Mouse (Mus musculus) MEL (cell line): ENCODE results near the gene Gm11084. TPM values are rescaled to one million over a fixed set of nuclear protein-coding genes. Genes with fewer than 3 reads are reported as not detected.

Experiments used
- DNase-seq: peaks from one replicate; pipeline ENCODE4 v3.0.0; 2011; ENCODE audit warnings: low read depth, low spot score
- H3K27ac ChIP-seq: 2 replicates; pipeline ENCODE4 v1.5.1; 2012; ENCODE audit warnings: low read depth, mild to moderate bottlenecking, control low read depth, low read length, moderate library complexity; ENCODE audit not compliant: control insufficient read depth
- H3K27me3 ChIP-seq, 2 experiments: fragments of 150-350 bp in 1 of 2; sonication (generic) in 1 of 2; 2 replicates each; pipeline ENCODE4 v1.6.1; 2012; ENCODE audit warnings: low read length in 2 of 2, mild to moderate bottlenecking in 2 of 2, improper control_type of control experiment in 1 of 2, moderate library complexity in 1 of 2; ENCODE audit not compliant: insufficient read depth in 2 of 2, control insufficient read depth in 1 of 2
- H3K36me3 ChIP-seq, 2 experiments: 2 replicates each; pipeline ENCODE4 v1.6.1; 2012 to 2014; ENCODE audit warnings: low read length in 2 of 2, improper control_type of control experiment in 1 of 2, inconsistent platforms in 1 of 2, mild to moderate bottlenecking in 1 of 2; ENCODE audit not compliant: insufficient read depth in 2 of 2, control insufficient read depth in 1 of 2
- H3K4me1 ChIP-seq, 2 experiments: fragments of 150-350 bp in 1 of 2; sonication (generic) in 1 of 2; 2 replicates each; pipeline ENCODE4 v1.6.1; 2012; ENCODE audit warnings: low read length in 2 of 2, improper control_type of control experiment in 1 of 2, mild to moderate bottlenecking in 1 of 2; ENCODE audit not compliant: insufficient read depth in 2 of 2, control insufficient read depth in 1 of 2
- H3K4me3 ChIP-seq, 2 experiments: fragments of 150-350 bp in 1 of 2; sonication (generic) in 1 of 2; 2 replicates each; pipeline ENCODE4 v1.5.1; 2012; ENCODE audit warnings: low read depth in 2 of 2, low read length in 2 of 2, mild to moderate bottlenecking in 2 of 2, moderate library complexity in 2 of 2, control low read depth in 1 of 2, improper control_type of control experiment in 1 of 2; ENCODE audit not compliant: control insufficient read depth in 1 of 2, insufficient read depth in 1 of 2
- H3K79me2 ChIP-seq: 2 replicates; pipeline ENCODE4 v1.6.1; 2012; ENCODE audit warnings: mild to moderate bottlenecking, low read length, moderate library complexity; ENCODE audit not compliant: control insufficient read depth, poor library complexity, insufficient read depth
- H3K9ac ChIP-seq: 2 replicates; pipeline ENCODE4 v1.6.1; 2012; ENCODE audit warnings: low read depth, mild to moderate bottlenecking, control low read depth, low read length, moderate library complexity; ENCODE audit not compliant: control insufficient read depth, poor library complexity, severe bottlenecking
- H3K9me3 ChIP-seq: fragments of 150-350 bp; sonication (generic); replicated peaks from 2 replicates; pipeline ENCODE4 v1.6.1; 2012; ENCODE audit warnings: mild to moderate bottlenecking, low read length, improper control_type of control experiment, moderate library complexity; ENCODE audit not compliant: insufficient read depth
- BHLHE40 ChIP-seq: IDR thresholded peaks from 2 replicates; pipeline ENCODE4 v1.6.1; 2012; ENCODE audit warnings: low read depth, mild to moderate bottlenecking, inconsistent platforms, low read length, improper control_type of control experiment, borderline replicate concordance
- CHD1 ChIP-seq: IDR thresholded peaks from 2 replicates; pipeline ENCODE4 v1.6.1; 2012; ENCODE audit warnings: low read depth, mild to moderate bottlenecking, inconsistent platforms, low read length, improper control_type of control experiment
- ELF1 ChIP-seq: IDR thresholded peaks from 2 replicates; pipeline ENCODE4 v1.6.1; 2014; ENCODE audit warnings: low read depth, mild to moderate bottlenecking, inconsistent platforms, low read length, improper control_type of control experiment, moderate library complexity
- EP300 ChIP-seq, 2 experiments: IDR thresholded peaks; 2 replicates each; pipeline ENCODE4 v1.6.1; 2011; ENCODE audit warnings: improper control_type of control experiment in 2 of 2, low read length in 2 of 2, low read depth in 1 of 2, mild to moderate bottlenecking in 1 of 2
- ETS1 ChIP-seq: IDR thresholded peaks from 2 replicates; pipeline ENCODE4 v1.6.1; 2012; ENCODE audit warnings: low read depth, mild to moderate bottlenecking, inconsistent platforms, low read length, improper control_type of control experiment, moderate library complexity
- GATA1 ChIP-seq: IDR thresholded peaks from 2 replicates; pipeline ENCODE4 v1.6.1; 2011; ENCODE audit warnings: low read depth, low read length, improper control_type of control experiment
- HCFC1 ChIP-seq: IDR thresholded peaks from 2 replicates; pipeline ENCODE4 v1.6.1; 2012; ENCODE audit warnings: low read depth, mild to moderate bottlenecking, inconsistent platforms, low read length, improper control_type of control experiment, moderate library complexity
- MAX ChIP-seq: IDR thresholded peaks from 2 replicates; pipeline ENCODE4 v1.6.1; 2011; ENCODE audit warnings: low read length, improper control_type of control experiment
- MEF2A ChIP-seq: IDR thresholded peaks from 2 replicates; pipeline ENCODE4 v1.6.1; 2014; ENCODE audit warnings: low read depth, mild to moderate bottlenecking, inconsistent platforms, low read length, improper control_type of control experiment; ENCODE audit not compliant: poor library complexity, insufficient replicate concordance, severe bottlenecking; ENCODE audit errors: extremely low read depth
- MXI1 ChIP-seq: IDR thresholded peaks from 2 replicates; pipeline ENCODE4 v1.6.1; 2011; ENCODE audit warnings: mild to moderate bottlenecking, low read depth, low read length, improper control_type of control experiment
- MYC ChIP-seq: IDR thresholded peaks from 2 replicates; pipeline ENCODE4 v1.6.1; 2011; ENCODE audit warnings: low read depth, mild to moderate bottlenecking, low read length, improper control_type of control experiment, moderate library complexity
- NELFE ChIP-seq: IDR thresholded peaks from 2 replicates; pipeline ENCODE4 v1.6.1; 2011; ENCODE audit warnings: low read depth, low read length, improper control_type of control experiment
- NRF1 ChIP-seq: IDR thresholded peaks from 2 replicates; pipeline ENCODE4 v1.6.1; 2014; ENCODE audit warnings: low read depth, mild to moderate bottlenecking, inconsistent platforms, low read length, improper control_type of control experiment, moderate library complexity; ENCODE audit not compliant: poor library complexity, insufficient read depth, severe bottlenecking
- POLR2A ChIP-seq, 2 experiments: IDR thresholded peaks; 2 replicates each; pipeline ENCODE4 v1.6.1; 2011 to 2012; ENCODE audit warnings: low read length in 2 of 2, mild to moderate bottlenecking in 2 of 2, control low read depth in 1 of 2, improper control_type of control experiment in 1 of 2, low read depth in 1 of 2, moderate library complexity in 1 of 2; ENCODE audit not compliant: control insufficient read depth in 1 of 2, insufficient read depth in 1 of 2, poor library complexity in 1 of 2
- POLR2AphosphoS2 ChIP-seq: IDR thresholded peaks from 2 replicates; pipeline ENCODE4 v1.6.1; 2011; ENCODE audit warnings: low read length, improper control_type of control experiment
- RCOR1 ChIP-seq: IDR thresholded peaks from 2 replicates; pipeline ENCODE4 v1.6.1; 2012; ENCODE audit warnings: low read depth, mild to moderate bottlenecking, inconsistent platforms, low read length, improper control_type of control experiment
- SIN3A ChIP-seq: IDR thresholded peaks from 2 replicates; pipeline ENCODE4 v1.6.1; 2012; ENCODE audit warnings: low read length, improper control_type of control experiment, inconsistent platforms
- TAL1 ChIP-seq: IDR thresholded peaks from 2 replicates; pipeline ENCODE4 v1.6.1; 2012; ENCODE audit warnings: mild to moderate bottlenecking, inconsistent platforms, low read length, moderate library complexity, mixed read lengths
- TBP ChIP-seq: IDR thresholded peaks from 2 replicates; pipeline ENCODE4 v1.8.0; 2011; ENCODE audit warnings: low read depth, low read length, improper control_type of control experiment
- TCF12 ChIP-seq: IDR thresholded peaks from 2 replicates; pipeline ENCODE4 v1.6.1; 2014; ENCODE audit warnings: low read depth, mild to moderate bottlenecking, inconsistent platforms, low read length, improper control_type of control experiment, moderate library complexity
- USF1 ChIP-seq: IDR thresholded peaks from 2 replicates; pipeline ENCODE4 v1.6.1; 2014; ENCODE audit warnings: low read depth, mild to moderate bottlenecking, inconsistent platforms, low read length, improper control_type of control experiment, moderate library complexity
- ZC3H11A ChIP-seq: IDR thresholded peaks from 2 replicates; pipeline ENCODE4 v1.6.1; 2012; ENCODE audit warnings: low read depth, mild to moderate bottlenecking, inconsistent platforms, low read length, improper control_type of control experiment
- ZMIZ1 ChIP-seq: IDR thresholded peaks from 2 replicates; pipeline ENCODE4 v1.6.1; 2012; ENCODE audit warnings: low read depth, mild to moderate bottlenecking, inconsistent platforms, low read length, improper control_type of control experiment, moderate library complexity
- polyA plus RNA-seq, 2 experiments: library from polyadenylated mRNA; stranded (reverse) in 1 of 2; unstranded in 1 of 2; fragments of >175 nt in 1 of 2; fragments of >200 nt in 1 of 2; gene quantifications; 2 replicates each; pipeline versions ENCODE4 v1.2.1 to v1.2.4; 2012; ENCODE audit warnings: low replicate concordance in 2 of 2, low read depth in 1 of 2; ENCODE audit not compliant: insufficient read length in 2 of 2, insufficient read depth in 1 of 2, missing spikeins in 1 of 2
- total RNA-seq: library from RNA; depleted of rRNA; stranded (reverse); fragments of 300-350 nt; gene quantifications from 2 replicates; pipeline ENCODE4 v1.2.3, GENCODE M21; 2012

The Gm11084 gene
- total and polyA plus RNA-seq, 3 experiments, result not detected

GRCm38 (mm10) chr2:72996808-72997378, 10.4 kb upstream of the Gm11084 start:
- peaks cover 0 to 17% of the 10 kb centered on the region in 2 experiments; a peak in 2 of 4 replicates for H3K36me3 ChIP-seq
- peak overlapping the region; percentile 68 for H3K9ac ChIP-seq
- no peaks in the 10 kb centered on the region for H3K79me2 ChIP-seq
- H3K27ac ChIP-seq, result peak overlapping the region; percentile 56; the same call in 1 of the 2 replicates
- H3K9me3 ChIP-seq, result no peaks in the 10 kb centered on the region
- H3K27me3 ChIP-seq, result no peaks in the 10 kb centered on the region
- H3K4me3 ChIP-seq, result peak overlapping the region; percentile 56 to 68
- TF ChIP-seq MXI1 (peak; percentile 38; the same call in 1 of the 2 replicates), BHLHE40 (no peak), MYC (0 out of 2 replicates have a peak, but pooled peaks have one; percentile 54), ELF1 (peak; percentile 72), CHD1 (no peak), TAL1 (no peak), GATA1 (0 out of 2 replicates have a peak, but pooled peaks have one; percentile 17), RCOR1 (0 out of 2 replicates have a peak, but pooled peaks have one; percentile 39), ZC3H11A (no peak), POLR2A (IDR thresholded peaks at IDR 0.05; ENCODE audit: control insufficient read depth in 1 of 2, insufficient read depth in 1 of 2, low read depth in 1 of 2, low read length in 2 of 2, poor library complexity in 1 of 2) (peak in 1 of 2 experiments; percentile 50; a peak in 2 of 4 replicates), MEF2A (no peak), NRF1 (no peak), ZMIZ1 (peak; percentile 57; the same call in 1 of the 2 replicates), SIN3A (peak; percentile 64), TCF12 (peak; percentile 62), NELFE (peak; percentile 41; the same call in 1 of the 2 replicates), POLR2AphosphoS2 (no peak), EP300 (IDR thresholded peaks at IDR 0.05; ENCODE audit: low read depth in 1 of 2, low read length in 2 of 2) (peak; percentile 16 to 42; a peak in 1 of 4 replicates), MAX (peak; percentile 48; the same call in 1 of the 2 replicates), USF1 (no peak), HCFC1 (peak; percentile 44; the same call in 1 of the 2 replicates), ETS1 (peak; percentile 46), TBP (peak; percentile 63)
- TF ChIP-seq, all 39 proteins: peak for 15
- DNase-seq, result peak; percentile 91
- peaks cover 14 to 25% of the 10 kb centered on the region in 2 experiments for H3K4me1 ChIP-seq
